Mouse (Mus musculus): ENCODE measurements around the gene Clec18a. TPM values are rescaled to one million over a fixed set of nuclear protein-coding genes. Genes with fewer than 3 reads are reported as not detected.
"Not testable (repeated sequence)": the region's sequence is repeated elsewhere in the genome, so short reads cannot be mapped to it uniquely, and the experiment has no call there.

The Clec18a gene
- polyA plus RNA-seq, 1 experiment from 2014 or later = not detected

GRCm38 (mm10) chr8:111027391-111027937, 64.8 kb downstream of the Clec18a start:
- DNase-seq = peak; percentile 92
- peak overlapping the region; percentile 71 for H3K4me3 ChIP-seq (ENCODE audit: low read depth, low read length)
- WGBS (ENCODE audit: insufficient replicate concordance) = under 1% methylated on average over 31 of the region's 31 CpGs
- H3K4me2 ChIP-seq (ENCODE audit: low read depth, low read length) = peak overlapping the region; percentile 82
- H3K9me3 ChIP-seq (ENCODE audit: low read length) = no peaks in the 10 kb centered on the region
- no peaks in the 10 kb centered on the region for H3K27me3 ChIP-seq (ENCODE audit: insufficient read depth, low read length)
- TF ChIP-seq EP300 (IDR thresholded peaks at IDR 0.05; ENCODE audit: low read depth) (no peak), CTCF (IDR thresholded peaks at IDR 0.05; ENCODE audit: low read depth) (no peak)
- H3K27ac ChIP-seq (ENCODE audit: low read depth) = peak overlapping the region; percentile 87
- no peaks in the 10 kb centered on the region for H3K36me3 ChIP-seq (replicated peaks; ENCODE audit: insufficient read depth, low read length)
- H3K4me1 ChIP-seq (ENCODE audit: insufficient read depth) = peaks cover 10% of the 10 kb centered on the region; the same call in 1 of the 2 replicates
- peak overlapping the region; percentile 81 for H3K9ac ChIP-seq (replicated peaks)
- ATAC-seq = peak; percentile 97

- H3K4me1 ChIP-seq (ENCODE audit: insufficient read depth) = peaks cover 10% of the 10 kb centered on the region; the same call in 1 of the 2 replicates
Observed at GRCm38 (mm10) chr8:111026609-111027008, 65.6 kb downstream of the Clec18a start.

GRCm38 (mm10) chr8:111010230-111010991, 81.8 kb downstream of the Clec18a start:
- H3K9me3 ChIP-seq (ENCODE audit: low read length); DNase-seq; H3K27ac ChIP-seq (ENCODE audit: low read depth); H3K9ac ChIP-seq (replicated peaks); ATAC-seq; H3K4me2 ChIP-seq (ENCODE audit: low read depth, low read length); H3K4me3 ChIP-seq (ENCODE audit: low read depth, low read length); H3K27me3 ChIP-seq (ENCODE audit: insufficient read depth, low read length); H3K4me1 ChIP-seq (ENCODE audit: insufficient read depth): not testable (repeated sequence)
- H3K36me3 ChIP-seq (replicated peaks; ENCODE audit: insufficient read depth, low read length) = peaks cover 31% of the 10 kb centered on the region
- WGBS (ENCODE audit: insufficient replicate concordance) = 92% methylated on average over 9 of the region's 10 CpGs

More at GRCm38 (mm10) chr8:111026609-111027008, 65.6 kb downstream of the Clec18a start:
- not testable (repeated sequence) for H3K4me3 ChIP-seq (ENCODE audit: low read depth, low read length); H3K27ac ChIP-seq (ENCODE audit: low read depth); H3K27me3 ChIP-seq (ENCODE audit: insufficient read depth, low read length); H3K36me3 ChIP-seq (replicated peaks; ENCODE audit: insufficient read depth, low read length); DNase-seq; H3K9me3 ChIP-seq (ENCODE audit: low read length); H3K4me2 ChIP-seq (ENCODE audit: low read depth, low read length); ATAC-seq; H3K9ac ChIP-seq (replicated peaks)
- WGBS (ENCODE audit: insufficient replicate concordance) = 83% methylated on average over 1 of the region's 2 CpGs

Small RNAs within 50 kb of the gene (microRNA-seq; reads per million reads assigned to microRNA genes)
- gene Gm24103 (not detected), gene Mir3473d (2.8 reads per million)

Other genes with a start within 250 kb of the Clec18a start
- 22.5 and 22.7 TPM in 2 replicates for gene Cog4, start 245.8 kb downstream of the Clec18a start, polyA plus RNA-seq (2015; fragmentation: Nextera tagmentation; extraction: Ambion mirVana)
- gene Sf3b3, start 245.6 kb downstream of the Clec18a start, polyA plus RNA-seq (2015; fragmentation: Nextera tagmentation; extraction: Ambion mirVana) = 24.9 and 31.2 TPM in 2 replicates
- 1.9 and 2.2 TPM in 2 replicates for gene Fuk, start 189.9 kb downstream of the Clec18a start, polyA plus RNA-seq (2015; fragmentation: Nextera tagmentation; extraction: Ambion mirVana)
- gene St3gal2, start 172.5 kb downstream of the Clec18a start, polyA plus RNA-seq (2015; fragmentation: Nextera tagmentation; extraction: Ambion mirVana) = 8.1 and 10.1 TPM in 2 replicates
- gene Ddx19a, start 94.6 kb downstream of the Clec18a start, polyA plus RNA-seq (2015; fragmentation: Nextera tagmentation; extraction: Ambion mirVana) = 6.9 and 7.0 TPM in 2 replicates
- gene Ddx19b, start 60.7 kb downstream of the Clec18a start, polyA plus RNA-seq (2015; fragmentation: Nextera tagmentation; extraction: Ambion mirVana) = 3.5 and 3.9 TPM in 2 replicates
- 23.1 and 26.0 TPM in 2 replicates for gene Aars, start 59.3 kb downstream of the Clec18a start, polyA plus RNA-seq (2015; fragmentation: Nextera tagmentation; extraction: Ambion mirVana)
- gene Exosc6, start 36.1 kb downstream of the Clec18a start, polyA plus RNA-seq (2015; fragmentation: Nextera tagmentation; extraction: Ambion mirVana) = 6.1 and 7.0 TPM in 2 replicates
- 2.0 and 3.3 TPM in 2 replicates for gene Pdpr, start 2.2 kb upstream of the Clec18a start, polyA plus RNA-seq (2015; fragmentation: Nextera tagmentation; extraction: Ambion mirVana)
- 10.8 and 13.0 TPM in 2 replicates for gene Glg1, start 166.8 kb upstream of the Clec18a start, polyA plus RNA-seq (2015; fragmentation: Nextera tagmentation; extraction: Ambion mirVana)
- 14.5 and 17.6 TPM in 2 replicates for gene Rfwd3, start 207.8 kb upstream of the Clec18a start, polyA plus RNA-seq (2015; fragmentation: Nextera tagmentation; extraction: Ambion mirVana)
- 4.7 and 5.2 TPM in 2 replicates for gene Mlkl, start 245.8 kb upstream of the Clec18a start, polyA plus RNA-seq (2015; fragmentation: Nextera tagmentation; extraction: Ambion mirVana)